Mouse (Mus musculus): ENCODE data around the gene Sat1.

The Sat1 gene

GRCm38 (mm10) chrX:155166313-155166712 lies 49.9 kb downstream of the Sat1 start:
- no peak for DNase-seq (ENCODE audit: low spot score in 2 of 2)

GRCm38 (mm10) chrX:155163553-155163952 lies 52.7 kb downstream of the Sat1 start:
- DNase-seq (ENCODE audit: low spot score in 2 of 2), result no peak

Measured in thymus, postnatal 10 days (tissue).